Mouse (Mus musculus): ENCODE measurements around the gene Cox8b. TPM values are rescaled to one million over a fixed set of nuclear protein-coding genes. Genes with fewer than 3 reads are reported as not detected.
A peak's percentile ranks its signal among the peaks of the same experiment; 100 is the strongest.
"Not testable (repeated sequence)": the region's sequence is repeated elsewhere in the genome, so short reads cannot be mapped to it uniquely, and the experiment has no call there.

The Cox8b gene
- total RNA-seq, 2 experiments from 2014 or later = 1.6 to 1.7 TPM

GRCm38 (mm10) chr7:140914031-140914690 lies 13.9 kb upstream of the Cox8b start:
- DNase-seq (ENCODE audit: low spot score in 2 of 2) = no peak

DNA sequence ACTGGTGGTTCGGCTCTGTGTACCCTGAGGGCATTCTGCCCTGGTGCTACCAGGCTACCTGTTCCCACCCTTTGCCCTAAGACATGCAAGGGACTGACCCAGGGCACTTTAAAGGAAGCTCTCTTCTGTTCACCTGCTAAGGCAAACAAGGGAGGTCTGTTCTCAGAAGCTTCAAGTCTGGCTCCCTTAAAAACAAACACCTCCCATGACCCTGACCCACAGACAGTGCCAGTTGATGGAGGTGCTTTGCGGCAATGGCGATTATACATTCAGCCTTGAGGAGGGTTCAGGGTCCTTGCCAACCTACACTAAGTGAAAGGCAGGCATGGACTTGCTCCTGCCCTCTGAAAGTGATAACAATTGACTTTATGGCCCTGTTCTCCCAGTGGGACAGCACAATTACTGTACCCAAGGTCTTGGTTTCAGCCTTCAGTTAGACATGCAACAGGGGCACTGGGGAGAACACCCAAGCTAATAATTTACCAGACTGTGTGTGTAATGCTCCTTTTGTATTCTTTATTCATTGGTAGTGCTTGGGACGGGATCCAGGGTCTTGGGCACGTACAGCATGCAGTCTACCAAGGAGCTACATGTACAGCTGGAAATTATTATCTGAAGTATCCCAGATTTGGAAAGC lies 12.7 kb upstream of the Cox8b start:
- no peak for DNase-seq (ENCODE audit: low spot score in 2 of 2)

DNA sequence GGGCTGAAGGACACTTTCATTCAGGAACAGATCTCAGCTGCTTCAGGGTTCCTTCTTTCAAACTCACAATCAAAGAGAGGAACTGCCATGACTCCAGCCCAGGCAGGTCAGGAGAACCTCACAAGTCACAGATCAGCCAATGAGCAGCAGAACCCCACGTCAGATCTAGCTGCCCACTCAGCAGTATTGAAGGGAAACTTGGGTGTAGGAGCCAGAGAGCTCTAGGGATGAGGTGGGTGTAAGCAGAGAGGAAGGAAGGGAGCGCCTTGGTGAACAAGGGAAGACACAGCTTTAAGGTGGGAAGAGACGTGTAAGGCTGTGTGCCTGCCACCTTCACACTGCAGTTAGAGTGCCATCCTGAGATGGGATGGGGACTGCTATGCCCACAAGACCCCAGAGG lies 12.0 kb upstream of the Cox8b start:
- peak; percentile 31 to 47 for DNase-seq (ENCODE audit: low spot score in 2 of 2)

- peak; percentile 73 for DNase-seq (ENCODE audit: low spot score in 2 of 2)
Measured at GRCm38 (mm10) chr7:140908634-140909107, 8.4 kb upstream of the Cox8b start.

DNA sequence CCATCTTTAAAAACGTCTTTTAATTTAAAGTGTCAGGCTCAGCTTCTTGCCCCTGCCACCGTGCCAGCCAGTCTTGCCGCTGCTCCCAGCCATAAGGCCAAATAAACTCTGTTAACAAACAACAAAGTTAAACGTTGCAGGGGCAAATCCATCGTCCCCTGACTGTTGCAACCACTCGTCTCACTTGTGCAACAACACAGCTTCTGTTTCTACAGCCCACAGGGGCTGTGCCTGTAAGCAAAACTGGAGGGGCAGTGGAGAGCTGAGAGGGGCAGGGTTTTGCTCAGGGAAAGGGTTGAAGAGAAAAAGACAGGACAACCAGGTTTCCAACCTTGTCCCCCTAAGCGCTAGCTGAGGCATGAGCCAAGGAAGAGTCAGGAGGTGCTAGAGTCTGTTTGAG lies 7.9 kb upstream of the Cox8b start:
- no peak for DNase-seq (ENCODE audit: low spot score in 2 of 2)

GRCm38 (mm10) chr7:140907697-140908096 lies 7.5 kb upstream of the Cox8b start:
- no peak for DNase-seq (ENCODE audit: low spot score in 2 of 2)

DNA sequence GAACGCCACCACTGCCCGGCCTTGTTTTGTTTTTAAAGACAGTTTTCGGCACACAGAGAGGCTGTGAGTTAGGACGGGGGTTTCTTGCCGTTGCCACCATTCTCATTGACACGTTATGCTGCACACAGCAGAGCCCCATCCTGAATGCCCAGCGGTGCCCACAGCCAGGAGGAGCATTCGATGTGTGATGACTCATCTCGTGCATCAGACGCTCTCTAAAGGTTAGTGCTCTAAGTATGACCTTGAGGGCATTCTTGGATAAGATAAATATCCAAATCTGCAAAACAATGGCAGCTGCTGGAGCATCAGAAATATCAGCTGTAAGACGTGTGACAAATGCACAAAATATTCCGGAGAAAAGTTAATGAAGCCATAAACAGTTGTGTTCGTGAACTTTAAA lies 6.9 kb upstream of the Cox8b start:
- no peak for DNase-seq (ENCODE audit: low spot score in 2 of 2)

DNA sequence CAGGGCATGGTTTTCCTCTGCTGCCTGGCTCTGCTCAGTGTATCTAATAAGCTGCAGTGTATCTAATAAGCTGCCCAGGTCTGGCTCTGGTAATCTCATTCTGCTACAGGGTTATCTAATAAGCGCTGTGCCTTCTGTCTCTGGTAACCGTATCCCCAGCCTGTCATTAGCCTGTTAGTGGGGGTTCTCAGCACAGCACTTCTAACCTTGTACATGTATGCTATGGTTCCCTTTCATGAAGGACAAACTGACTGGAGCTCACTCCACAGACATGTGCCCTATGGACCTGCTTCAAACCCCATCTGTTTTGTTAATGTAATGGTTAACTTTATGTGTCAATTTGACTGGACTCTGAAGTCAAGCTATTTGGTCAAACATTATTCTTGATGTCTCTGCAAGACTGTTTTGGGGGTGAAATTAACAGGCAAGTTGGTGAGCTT lies 5.4 kb upstream of the Cox8b start:
- DNase-seq (ENCODE audit: low spot score in 2 of 2) = no peak

DNA sequence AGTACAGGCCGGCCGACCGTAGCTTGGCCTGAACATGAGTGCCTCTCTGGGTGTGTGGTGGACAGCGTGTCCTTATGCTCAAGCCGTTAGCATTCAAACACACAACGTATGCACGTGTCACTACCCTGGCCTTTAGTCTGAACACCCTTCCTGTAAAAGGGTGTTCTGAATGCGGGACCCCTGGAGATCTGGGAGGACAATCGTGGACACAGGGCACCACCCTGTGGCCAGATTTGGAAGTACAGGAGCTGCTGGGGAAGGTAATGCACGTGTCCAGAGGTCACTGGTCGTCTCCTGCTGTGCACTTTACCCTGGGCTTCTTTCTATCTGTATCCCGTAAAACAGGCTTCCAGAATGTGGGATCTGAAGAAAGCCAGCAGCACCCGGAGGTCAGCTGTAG lies 3.0 kb upstream of the Cox8b start:
- peak; percentile 65 to 78 for DNase-seq (ENCODE audit: low spot score in 2 of 2)

DNA sequence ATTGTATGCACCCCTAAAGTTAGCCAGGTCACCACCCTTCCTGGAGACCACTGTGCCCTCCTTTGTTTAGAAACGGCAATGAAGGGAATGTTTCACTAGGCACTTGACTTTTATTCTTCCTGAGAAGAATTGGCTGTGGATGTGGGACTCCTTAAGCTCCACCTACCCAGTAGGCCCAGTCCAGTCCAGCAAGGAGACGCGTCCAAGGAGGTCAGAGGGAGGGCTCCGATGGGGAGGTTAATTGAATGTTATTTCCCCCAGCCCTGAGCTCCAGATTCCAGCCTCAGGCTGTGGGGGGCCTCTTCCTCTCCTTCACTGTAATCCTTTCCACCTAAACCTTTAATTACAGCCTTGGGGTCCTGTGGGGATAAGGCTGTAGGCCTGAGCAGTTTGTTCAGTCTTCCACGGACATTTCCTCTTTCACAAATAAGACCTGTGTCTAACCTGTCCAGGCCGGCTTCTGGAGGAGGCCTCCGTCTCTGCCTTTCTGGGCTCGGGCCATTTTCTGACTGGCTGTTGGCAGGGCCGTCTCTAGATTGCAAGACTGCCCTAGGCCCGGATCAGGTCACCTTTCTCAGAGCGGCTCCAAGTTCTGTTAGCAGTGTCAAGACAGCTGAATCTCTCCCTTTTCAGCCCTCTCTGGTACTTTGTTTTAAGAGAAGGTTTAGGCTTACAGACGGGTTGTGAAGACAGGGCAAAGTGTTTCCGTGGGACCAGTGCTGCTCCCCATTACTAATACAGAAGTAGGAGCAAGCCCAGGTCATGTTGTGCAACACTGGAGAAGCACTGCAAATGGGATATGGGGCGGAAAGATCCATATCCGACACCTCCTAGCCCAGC lies 2.0 kb upstream of the Cox8b start:
- no peak for DNase-seq (ENCODE audit: low spot score in 2 of 2)

DNA sequence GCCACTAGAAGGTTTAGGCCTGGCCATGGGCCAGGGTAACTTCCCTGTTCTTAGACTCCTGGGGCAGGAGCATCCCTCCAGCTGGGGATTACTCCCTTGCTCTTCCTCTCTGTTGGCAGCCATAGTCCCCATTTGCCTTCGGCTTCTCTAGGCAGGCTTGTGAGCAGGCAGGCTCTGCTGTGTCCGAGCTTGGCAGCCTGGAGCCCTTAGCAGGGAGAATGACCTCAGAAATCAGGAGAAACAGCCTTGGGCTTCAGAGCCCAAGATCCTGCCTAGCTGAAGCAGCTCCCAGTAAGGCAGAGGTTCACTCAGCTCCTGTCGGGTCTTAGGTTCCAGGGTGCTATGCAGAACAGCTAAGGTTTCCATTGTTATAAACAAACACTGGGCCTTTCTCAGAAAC lies 1.1 kb downstream of the Cox8b start:
- DNase-seq (ENCODE audit: low spot score in 2 of 2) = no peak

GRCm38 (mm10) chr7:140897863-140898262 lies 2.4 kb downstream of the Cox8b start:
- DNase-seq (ENCODE audit: low spot score in 2 of 2) = no peak

DNA sequence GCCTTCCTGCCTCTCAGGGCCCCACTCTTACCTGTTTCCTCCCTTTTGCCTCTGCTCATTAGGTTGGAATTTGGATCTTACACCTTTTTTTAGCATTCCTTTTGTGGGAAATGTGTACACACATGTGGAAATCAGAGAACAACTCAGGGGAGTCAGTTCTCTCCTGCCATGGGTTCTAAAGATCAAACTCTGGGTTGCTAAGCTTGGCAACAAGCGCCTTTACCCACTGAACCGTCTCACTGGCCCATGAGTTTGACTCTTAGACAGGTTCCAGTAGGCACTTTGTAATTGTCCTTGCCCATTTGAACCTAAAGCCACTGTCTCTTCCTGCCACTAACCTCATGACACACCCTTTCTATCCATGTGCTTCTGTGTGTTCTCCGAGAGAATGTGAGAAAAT lies 5.6 kb downstream of the Cox8b start:
- no peak for DNase-seq (ENCODE audit: low spot score in 2 of 2)

- no peak for DNase-seq (ENCODE audit: low spot score in 2 of 2)
Measured at GRCm38 (mm10) chr7:140894031-140894430, 6.2 kb downstream of the Cox8b start.

GRCm38 (mm10) chr7:140890636-140891035 lies 9.6 kb downstream of the Cox8b start:
- not testable (repeated sequence) for DNase-seq (ENCODE audit: low spot score in 2 of 2)

DNA sequence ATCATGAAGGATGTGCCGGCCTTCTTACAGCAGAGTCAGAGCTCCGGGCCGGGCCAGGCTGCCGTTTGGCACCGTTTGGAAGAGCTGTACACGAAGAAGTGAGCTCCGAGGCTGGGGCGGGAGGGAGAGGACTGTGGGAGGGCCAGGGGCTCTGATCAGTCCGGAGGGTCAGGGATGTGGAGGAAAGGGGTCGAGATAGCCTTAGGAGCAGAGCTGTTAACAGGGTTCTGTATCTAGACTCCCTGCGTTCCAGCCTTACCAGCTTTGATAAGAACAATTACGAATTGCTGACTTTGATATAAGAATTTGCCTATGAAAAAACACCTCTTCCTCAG lies 17.8 kb downstream of the Cox8b start:
- DNase-seq (ENCODE audit: low spot score in 2 of 2) = no peak

DNA sequence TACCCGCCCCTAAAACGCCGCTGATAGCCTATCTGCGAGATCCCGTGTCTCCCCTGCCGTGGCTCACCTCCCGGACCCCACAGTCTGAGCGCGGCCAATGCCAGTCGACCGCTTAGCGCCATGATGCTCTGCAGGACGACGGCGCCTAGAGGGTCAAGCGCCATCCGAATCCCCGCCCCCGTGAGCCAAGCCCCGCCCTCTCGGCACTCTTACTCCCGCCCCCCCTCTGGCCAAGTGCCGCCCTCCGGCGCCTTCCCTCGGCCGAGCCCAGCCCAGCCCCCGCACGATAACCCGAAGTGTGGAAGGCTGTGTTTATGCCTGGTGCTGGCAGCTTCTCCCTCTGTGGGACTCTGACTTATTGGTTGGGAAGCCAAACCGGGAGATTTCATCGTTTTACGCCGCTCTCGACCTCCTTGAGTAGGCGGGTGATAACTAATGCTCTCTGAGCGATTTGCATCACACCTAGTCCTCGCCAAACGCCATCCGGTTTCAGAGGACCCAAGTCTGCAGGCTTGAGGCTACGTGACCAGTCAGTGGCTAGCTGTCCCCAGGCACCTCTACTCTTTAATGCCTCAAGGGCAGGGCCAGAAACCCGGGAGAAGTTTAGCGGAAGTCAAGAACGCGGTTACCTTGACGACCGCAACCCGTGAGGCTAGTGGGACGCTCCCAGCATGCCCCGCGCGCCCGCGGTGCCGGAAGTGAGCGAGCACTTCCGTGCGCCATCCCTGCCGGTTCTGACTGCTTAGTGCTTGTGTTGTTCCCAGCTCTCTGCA lies 18.4 kb downstream of the Cox8b start, which contains the start of the genes Psmd13 and Sirt3:
Gene Psmd13 (plus strand): TSS at position 273 of the 773 bp plus-strand sequence.
Gene Sirt3 (minus strand): TSS at position 614 of the 773 bp plus-strand sequence.
- DNase-seq (ENCODE audit: low spot score in 2 of 2) = peak; percentile 95 to 97

GRCm38 (mm10) chr7:140880865-140881515 lies 19.3 kb downstream of the Cox8b start:
- DNase-seq (ENCODE audit: low spot score in 2 of 2) = no peak

DNA sequence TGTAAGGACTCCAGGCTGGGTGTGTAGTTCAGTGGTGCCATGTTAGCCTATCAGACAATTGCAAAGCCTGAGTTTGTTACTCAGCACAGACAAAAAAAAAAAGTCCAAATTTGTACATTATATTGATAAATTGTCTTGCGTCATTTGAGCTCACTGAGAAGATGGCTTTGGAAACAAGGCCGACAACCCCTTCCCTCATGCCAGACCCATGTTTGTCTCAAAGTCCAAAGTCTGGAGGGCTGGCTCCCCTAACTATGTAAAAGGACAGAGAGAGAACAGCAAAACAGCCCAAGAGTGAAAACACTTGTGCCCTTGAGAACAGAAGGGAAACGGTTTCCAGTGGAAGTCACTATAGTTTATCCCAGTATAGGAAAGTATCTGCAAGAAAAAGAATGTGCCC lies 19.8 kb downstream of the Cox8b start:
- no peak for DNase-seq (ENCODE audit: low spot score in 2 of 2)

DNA sequence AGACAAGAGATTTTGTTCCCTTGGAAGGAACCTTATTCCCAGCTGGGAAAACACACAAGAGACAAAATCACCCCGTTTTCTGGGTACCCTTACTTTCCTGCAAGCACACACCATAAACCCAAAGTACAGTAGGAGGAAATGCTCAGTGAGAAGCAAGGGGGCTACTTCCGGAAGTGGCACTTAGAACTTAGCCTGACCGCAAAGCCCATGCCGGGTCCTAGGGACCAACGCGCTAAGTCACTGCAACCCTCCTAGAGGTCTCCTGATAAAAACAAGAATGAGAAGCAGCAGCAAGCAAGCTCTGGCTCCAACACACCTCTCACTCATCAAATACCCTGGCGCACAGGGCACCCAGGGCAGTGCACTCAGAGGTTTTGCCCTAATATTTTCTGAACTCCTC lies 20.9 kb downstream of the Cox8b start:
- no peak for DNase-seq (ENCODE audit: low spot score in 2 of 2)

DNA sequence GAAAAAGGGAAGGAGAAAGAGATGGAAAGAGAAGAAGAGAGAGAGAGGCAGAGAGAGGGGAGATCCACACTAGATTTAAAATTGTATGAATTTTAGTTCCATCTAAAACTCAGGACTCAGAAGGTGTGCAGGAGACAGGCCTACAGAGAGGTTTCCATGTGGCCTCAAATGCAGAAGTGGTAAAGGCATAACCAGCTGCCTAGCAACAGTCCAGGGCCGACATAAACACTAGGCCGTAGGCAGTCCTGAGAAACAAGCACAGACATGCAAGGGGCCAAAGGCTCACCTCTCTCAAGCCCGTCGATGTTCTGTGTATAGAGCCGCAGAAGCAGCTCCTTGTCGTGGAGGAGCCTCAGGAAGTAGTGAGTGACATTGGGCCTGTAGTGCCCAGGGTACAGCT lies 22.9 kb downstream of the Cox8b start:
- DNase-seq (ENCODE audit: low spot score in 2 of 2) = no peak
